Mouse (Mus musculus) adrenal gland, adult (tissue): ENCODE results near the gene Ptprn2.

Experiments used
- DNase-seq, 2 experiments: peaks; one replicate each; pipeline ENCODE4 v3.0.0; 2022 to 2023; ENCODE audit warnings: low spot score in 1 of 2; ENCODE audit not compliant: inconsistent age in 2 of 2

The Ptprn2 gene

GRCm38 (mm10) chr12:117299084-117299483, 813.6 kb downstream of the Ptprn2 start:
- no peak for DNase-seq

- DNase-seq: no peak
Measured at GRCm38 (mm10) chr12:117304751-117305624, 819.5 kb downstream of the Ptprn2 start.

GRCm38 (mm10) chr12:117305625-117306105, 820.1 kb downstream of the Ptprn2 start:
- DNase-seq: no peak

GRCm38 (mm10) chr12:117312079-117312478, 826.6 kb downstream of the Ptprn2 start:
- DNase-seq: no peak

GRCm38 (mm10) chr12:117314987-117315386, 829.5 kb downstream of the Ptprn2 start:
- DNase-seq: no peak

GRCm38 (mm10) chr12:117315661-117316060, 830.1 kb downstream of the Ptprn2 start:
- DNase-seq: no peak

- DNase-seq: no peak
Measured at GRCm38 (mm10) chr12:117318229-117318628, 832.7 kb downstream of the Ptprn2 start.

GRCm38 (mm10) chr12:117323017-117323416, 837.5 kb downstream of the Ptprn2 start:
- DNase-seq: no peak
